Mouse (Mus musculus): ENCODE measurements around the gene Slc2a2. TPM values are rescaled to one million over a fixed set of nuclear protein-coding genes. Genes with fewer than 3 reads are reported as not detected.

The Slc2a2 gene
- polyA plus RNA-seq (2012; rRNA removed) (0.06 and 0.08 TPM in 2 replicates), polyA plus RNA-seq (2014; fragmentation: Nextera tagmentation; extraction: Ambion mirVana) (not detected in 2 replicates)

DNA sequence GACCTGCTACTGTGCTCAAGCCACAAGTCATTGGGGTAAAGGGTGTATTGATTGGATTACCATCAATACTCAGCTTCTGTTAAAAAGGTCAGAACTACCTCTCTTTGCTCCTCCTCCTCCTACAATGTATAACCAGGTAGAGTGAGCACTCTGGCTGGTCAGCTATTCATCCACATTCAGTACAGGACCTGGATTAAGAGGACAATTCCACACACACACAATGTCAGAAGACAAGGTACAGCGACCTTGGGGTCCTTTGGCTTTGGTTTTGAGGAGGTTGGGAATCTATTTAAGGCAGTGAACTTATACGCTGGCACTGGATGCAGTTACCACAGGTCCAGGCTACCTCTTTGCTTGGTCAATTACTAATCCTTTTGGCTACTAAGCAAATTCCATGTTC lies at the start of gene Slc2a2:
TSS of gene Slc2a2 (plus strand) at position 107 of the 400 bp plus-strand sequence.
- Histone ChIP-seq H3K4me3 (replicated peaks; ENCODE audit: low read length) (no peak within 1 kb of the TSS), H3K27me3 (ENCODE audit: control insufficient read depth, insufficient read depth, low read length) (no peaks in the 10 kb centered on the region), H3K9ac (ENCODE audit: low read depth, low read length, severe bottlenecking) (no peak within 1 kb of the TSS), H3K27ac (replicated peaks; ENCODE audit: low read depth, low read length) (no peak within 1 kb of the TSS), H3K4me2 (replicated peaks; ENCODE audit: low read depth, low read length, severe bottlenecking) (no peak within 1 kb of the TSS), H3K36me3 (ENCODE audit: control insufficient read depth, insufficient read depth, low read length) (no peaks in the 10 kb centered on the region), H3K4me1 (ENCODE audit: control insufficient read depth, insufficient read depth, low read length) (no peaks in the 10 kb centered on the region), H3K9me3 (ENCODE audit: control insufficient read depth, low read length) (no peaks in the 10 kb centered on the region)
- DNase-seq (ENCODE audit: low spot score) (no peak), ATAC-seq (ENCODE audit: low FRiP score, low read depth) (no peak)
- WGBS: 87% methylated on average over 2 of the region's 2 CpGs
- TF ChIP-seq POLR2A (IDR thresholded peaks at IDR 0.05; ENCODE audit: borderline replicate concordance, extremely low read depth, insufficient read depth, insufficient read length): no peak

GRCm38 (mm10) chr3:28652574-28652973 lies 45.1 kb upstream of the Slc2a2 start:
- Histone ChIP-seq H3K9ac (ENCODE audit: low read depth, low read length, severe bottlenecking) (no peak overlapping the region), H3K4me1 (ENCODE audit: control insufficient read depth, insufficient read depth, low read length) (no peaks in the 10 kb centered on the region), H3K4me2 (replicated peaks; ENCODE audit: low read depth, low read length, severe bottlenecking) (no peak overlapping the region), H3K27ac (replicated peaks; ENCODE audit: low read depth, low read length) (no peak overlapping the region), H3K4me3 (replicated peaks; ENCODE audit: low read length) (no peak overlapping the region), H3K36me3 (ENCODE audit: control insufficient read depth, insufficient read depth, low read length) (no peaks in the 10 kb centered on the region), H3K27me3 (ENCODE audit: control insufficient read depth, insufficient read depth, low read length) (no peaks in the 10 kb centered on the region), H3K9me3 (ENCODE audit: control insufficient read depth, low read length) (no peaks in the 10 kb centered on the region)
- TF ChIP-seq POLR2A (IDR thresholded peaks at IDR 0.05; ENCODE audit: borderline replicate concordance, extremely low read depth, insufficient read depth, insufficient read length): no peak
- 63% methylated on average over 3 of the region's 3 CpGs for WGBS
- ATAC-seq (ENCODE audit: low FRiP score, low read depth) (no peak), DNase-seq (ENCODE audit: low spot score) (no peak)

- Histone ChIP-seq H3K9ac (ENCODE audit: low read depth, low read length, severe bottlenecking) (no peak overlapping the region), H3K9me3 (ENCODE audit: control insufficient read depth, low read length) (no peaks in the 10 kb centered on the region), H3K4me1 (ENCODE audit: control insufficient read depth, insufficient read depth, low read length) (no peaks in the 10 kb centered on the region), H3K4me2 (replicated peaks; ENCODE audit: low read depth, low read length, severe bottlenecking) (no peak overlapping the region), H3K4me3 (replicated peaks; ENCODE audit: low read length) (no peak overlapping the region), H3K27me3 (ENCODE audit: control insufficient read depth, insufficient read depth, low read length) (no peaks in the 10 kb centered on the region), H3K36me3 (ENCODE audit: control insufficient read depth, insufficient read depth, low read length) (no peaks in the 10 kb centered on the region), H3K27ac (replicated peaks; ENCODE audit: low read depth, low read length) (no peak overlapping the region)
- DNase-seq (ENCODE audit: low spot score): peak; percentile 9
- TF ChIP-seq POLR2A (IDR thresholded peaks at IDR 0.05; ENCODE audit: borderline replicate concordance, extremely low read depth, insufficient read depth, insufficient read length): no peak
- WGBS: 64% methylated on average over 3 of the region's 3 CpGs
- ATAC-seq (ENCODE audit: low FRiP score, low read depth): no peak; the same call in 1 of the 2 replicates
Measured at GRCm38 (mm10) chr3:28653043-28653442, 44.7 kb upstream of the Slc2a2 start.

DNA sequence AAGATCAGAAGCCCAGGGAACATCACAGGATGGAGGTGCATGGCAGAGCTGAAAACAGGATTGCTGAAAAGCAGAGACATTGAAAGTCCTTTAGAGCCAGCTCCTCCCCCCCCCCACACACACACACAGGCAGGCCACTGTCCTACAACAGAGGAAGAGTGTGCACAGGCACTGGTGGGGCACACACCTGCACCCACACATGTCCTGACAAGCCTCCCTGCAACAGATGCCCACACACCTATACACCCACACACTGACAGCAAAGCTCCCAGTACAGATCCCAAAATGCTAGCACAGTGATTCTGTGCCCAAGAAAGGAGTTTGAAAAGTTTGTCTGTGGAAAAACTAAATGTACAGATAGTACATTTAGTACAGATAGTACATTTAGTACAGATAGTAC lies 43.0 kb upstream of the Slc2a2 start:
- Histone ChIP-seq H3K27me3 (ENCODE audit: control insufficient read depth, insufficient read depth, low read length) (no peaks in the 10 kb centered on the region), H3K4me1 (ENCODE audit: control insufficient read depth, insufficient read depth, low read length) (no peaks in the 10 kb centered on the region), H3K4me2 (replicated peaks; ENCODE audit: low read depth, low read length, severe bottlenecking) (no peak overlapping the region), H3K9me3 (ENCODE audit: control insufficient read depth, low read length) (no peaks in the 10 kb centered on the region), H3K27ac (replicated peaks; ENCODE audit: low read depth, low read length) (no peak overlapping the region), H3K4me3 (replicated peaks; ENCODE audit: low read length) (no peak overlapping the region), H3K9ac (ENCODE audit: low read depth, low read length, severe bottlenecking) (no peak overlapping the region), H3K36me3 (ENCODE audit: control insufficient read depth, insufficient read depth, low read length) (no peaks in the 10 kb centered on the region)
- no peak for ATAC-seq (ENCODE audit: low FRiP score, low read depth)
- DNase-seq (ENCODE audit: low spot score): no peak
- no peak for TF ChIP-seq POLR2A (IDR thresholded peaks at IDR 0.05; ENCODE audit: borderline replicate concordance, extremely low read depth, insufficient read depth, insufficient read length)

DNA sequence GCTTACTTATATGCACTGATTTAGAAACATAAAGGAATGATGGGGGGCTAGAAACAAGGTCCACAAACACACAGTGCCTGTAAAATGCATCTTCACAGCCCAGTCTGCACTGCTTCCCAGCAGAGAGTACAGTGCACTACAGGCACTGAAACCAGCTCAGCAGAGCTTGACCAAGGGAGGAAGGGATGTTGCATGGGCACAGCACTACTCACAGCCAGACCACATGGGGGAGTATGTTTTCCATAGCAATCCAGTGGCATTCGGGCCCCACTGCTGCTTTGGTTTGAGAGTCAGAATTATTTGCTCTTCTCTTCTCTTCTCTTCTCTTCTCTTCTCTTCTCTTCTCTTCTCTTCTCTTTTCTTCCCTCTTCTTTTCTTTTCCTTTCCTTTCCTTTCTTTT lies 39.4 kb upstream of the Slc2a2 start:
- Histone ChIP-seq H3K4me2 (replicated peaks; ENCODE audit: low read depth, low read length, severe bottlenecking) (no peak overlapping the region), H3K36me3 (ENCODE audit: control insufficient read depth, insufficient read depth, low read length) (no peaks in the 10 kb centered on the region), H3K27me3 (ENCODE audit: control insufficient read depth, insufficient read depth, low read length) (no peaks in the 10 kb centered on the region), H3K4me1 (ENCODE audit: control insufficient read depth, insufficient read depth, low read length) (no peaks in the 10 kb centered on the region), H3K9me3 (ENCODE audit: control insufficient read depth, low read length) (no peaks in the 10 kb centered on the region), H3K9ac (ENCODE audit: low read depth, low read length, severe bottlenecking) (no peak overlapping the region), H3K27ac (replicated peaks; ENCODE audit: low read depth, low read length) (no peak overlapping the region), H3K4me3 (replicated peaks; ENCODE audit: low read length) (no peak overlapping the region)
- no peak for DNase-seq (ENCODE audit: low spot score)
- 67% methylated on average over 1 of the region's 1 CpGs for WGBS
- no peak for TF ChIP-seq POLR2A (IDR thresholded peaks at IDR 0.05; ENCODE audit: borderline replicate concordance, extremely low read depth, insufficient read depth, insufficient read length)
- ATAC-seq (ENCODE audit: low FRiP score, low read depth): no peak

DNA sequence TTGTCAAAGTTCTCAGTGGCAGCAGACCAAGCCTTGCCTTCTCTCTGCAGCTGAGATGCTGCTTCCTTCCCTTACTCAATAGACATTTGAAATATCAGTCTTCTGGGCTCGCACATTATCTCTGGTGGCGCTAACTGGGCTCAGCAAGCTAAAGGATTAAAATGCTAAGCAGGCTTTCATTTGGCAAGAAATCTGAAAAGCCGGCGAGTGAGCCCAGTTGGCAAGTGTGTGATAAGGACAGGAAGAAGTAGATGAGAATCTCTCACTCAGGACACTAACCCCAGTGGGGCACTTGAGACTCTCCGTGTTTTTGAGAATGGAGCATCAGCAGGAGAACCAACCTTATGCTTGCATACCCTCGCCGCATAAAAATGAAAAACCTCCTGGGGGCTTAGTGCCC lies 16.9 kb upstream of the Slc2a2 start:
- H3K4me2 ChIP-seq (replicated peaks; ENCODE audit: low read depth, low read length, severe bottlenecking): no peak overlapping the region
- no peak for ATAC-seq (ENCODE audit: low FRiP score, low read depth)
- H3K4me1 ChIP-seq (ENCODE audit: control insufficient read depth, insufficient read depth, low read length): no peaks in the 10 kb centered on the region
- H3K36me3 ChIP-seq (ENCODE audit: control insufficient read depth, insufficient read depth, low read length): no peaks in the 10 kb centered on the region
- H3K9ac ChIP-seq (ENCODE audit: low read depth, low read length, severe bottlenecking): no peak overlapping the region
- no peaks in the 10 kb centered on the region for H3K27me3 ChIP-seq (ENCODE audit: control insufficient read depth, insufficient read depth, low read length)
- DNase-seq (ENCODE audit: low spot score): no peak
- H3K4me3 ChIP-seq (replicated peaks; ENCODE audit: low read length): no peak overlapping the region
- no peaks in the 10 kb centered on the region for H3K9me3 ChIP-seq (ENCODE audit: control insufficient read depth, low read length)
- no peak overlapping the region for H3K27ac ChIP-seq (replicated peaks; ENCODE audit: low read depth, low read length)
- WGBS: 87% methylated on average over 7 of the region's 7 CpGs
- TF ChIP-seq POLR2A (IDR thresholded peaks at IDR 0.05; ENCODE audit: borderline replicate concordance, extremely low read depth, insufficient read depth, insufficient read length): no peak
